Mouse (Mus musculus): ENCODE measurements at regions not wholly inside any gene's neighbourhood (a gene's known extent, or its start where the extent isn't known, plus 50 kb on each side); places are given as distances from the start of the nearest gene placed in this dataset.

- TF ChIP-seq POLR2A (IDR thresholded peaks at IDR 0.05; ENCODE audit: borderline replicate concordance, extremely low read depth, insufficient read depth, insufficient read length, poor library complexity, severe bottlenecking) (no peak), CTCF (IDR thresholded peaks at IDR 0.05; ENCODE audit: borderline replicate concordance, extremely low read depth, insufficient read depth, insufficient read length) (no peak)
These were observed 90.1 kb upstream of the Fam174a start for GRCm38 (mm10) chr1:95223289-95223688.

Data from brain, embryonic 14.5 days (tissue).